Mouse (Mus musculus): ENCODE data around the gene Ttc39d. TPM values are rescaled to one million over a fixed set of nuclear protein-coding genes. Genes with fewer than 3 reads are reported as not detected.

Ttc39d gene
- polyA plus RNA-seq, 1 experiment = not detected

- no peak for TF ChIP-seq GATA1 (IDR thresholded peaks at IDR 0.05; ENCODE audit: low read length)
Observed at GRCm38 (mm10) chr17:80234376-80234775, 27.1 kb downstream of the Ttc39d start.

GRCm38 (mm10) chr17:80235477-80235876 lies 28.2 kb downstream of the Ttc39d start:
- no peak for TF ChIP-seq GATA1 (IDR thresholded peaks at IDR 0.05; ENCODE audit: low read length)

- no peak for TF ChIP-seq GATA1 (IDR thresholded peaks at IDR 0.05; ENCODE audit: low read length)
Observed at GRCm38 (mm10) chr17:80236805-80237204, 29.5 kb downstream of the Ttc39d start.

- no peak for TF ChIP-seq GATA1 (IDR thresholded peaks at IDR 0.05; ENCODE audit: low read length)
Observed at GRCm38 (mm10) chr17:80237475-80237874, 30.2 kb downstream of the Ttc39d start.

GRCm38 (mm10) chr17:80241594-80241993 lies 34.3 kb downstream of the Ttc39d start:
- TF ChIP-seq GATA1 (IDR thresholded peaks at IDR 0.05; ENCODE audit: low read length) = no peak

- no peak for TF ChIP-seq GATA1 (IDR thresholded peaks at IDR 0.05; ENCODE audit: low read length)
Observed at GRCm38 (mm10) chr17:80243116-80243515, 35.9 kb downstream of the Ttc39d start.

- TF ChIP-seq GATA1 (IDR thresholded peaks at IDR 0.05; ENCODE audit: low read length) = no peak
Observed at GRCm38 (mm10) chr17:80252757-80253525, 45.7 kb downstream of the Ttc39d start.

- TF ChIP-seq GATA1 (IDR thresholded peaks at IDR 0.05; ENCODE audit: low read length) = no peak
Observed at GRCm38 (mm10) chr17:80254421-80254820, 47.2 kb downstream of the Ttc39d start.

- no peak for TF ChIP-seq GATA1 (IDR thresholded peaks at IDR 0.05; ENCODE audit: low read length)
Observed at GRCm38 (mm10) chr17:80255208-80255607, 47.9 kb downstream of the Ttc39d start.

- no peak for TF ChIP-seq GATA1 (IDR thresholded peaks at IDR 0.05; ENCODE audit: low read length)
Observed at GRCm38 (mm10) chr17:80267065-80267464, 59.8 kb downstream of the Ttc39d start.

Other genes starting within 250 kb of the Ttc39d start
- gene Hnrnpll, start 145.1 kb upstream of the Ttc39d start, polyA plus RNA-seq (2012) = 64.9 and 90.9 TPM in 2 replicates
- gene Galm, start 80.0 kb upstream of the Ttc39d start, polyA plus RNA-seq (2012) = not detected in 2 replicates
- gene Srsf7, start 153 bp upstream of the Ttc39d start, polyA plus RNA-seq (2012) = 28.3 and 144 TPM in 2 replicates
- gene Gemin6, start 17.0 kb downstream of the Ttc39d start, polyA plus RNA-seq (2012) = 0.53 and 0.84 TPM in 2 replicates
- gene Morn2, start 82.7 kb downstream of the Ttc39d start, polyA plus RNA-seq (2012) = 0.85 and 1.2 TPM in 2 replicates
- 4.0 and 5.0 TPM in 2 replicates for gene Dhx57, start 83.0 kb downstream of the Ttc39d start, polyA plus RNA-seq (2012)
- not detected in 2 replicates for gene Arhgef33, start 99.9 kb downstream of the Ttc39d start, polyA plus RNA-seq (2012)
- gene Gm10190, start 166.1 kb downstream of the Ttc39d start, polyA plus RNA-seq (2012) = not detected in 2 replicates